Mouse (Mus musculus) cerebellum, adult 9-11 months (tissue): Measurements from ENCODE around the gene Slc25a17.

Source experiments
- DNase-seq: peaks from one replicate; pipeline ENCODE4 v3.0.0; 2022

The Slc25a17 gene

GRCm38 (mm10) chr15:81360345-81361021, at the start of gene Slc25a17:
Gene Slc25a17 (minus strand): TSS chr15:81360812.
- DNase-seq = peak; percentile 95

GRCm38 (mm10) chr15:81408199-81408598, 47.6 kb upstream of the Slc25a17 start, which contains the start of gene Dnajb7:
Gene Dnajb7 (minus strand): TSS chr15:81408299.
- DNase-seq = no peak

GRCm38 (mm10) chr15:81405008-81405407, 44.4 kb upstream of the Slc25a17 start:
- DNase-seq = no peak

- peak; percentile 95 for DNase-seq
Observed at GRCm38 (mm10) chr15:81399638-81400315, 39.2 kb upstream of the Slc25a17 start, which contains the start of the genes St13 and Xpnpep3. Gene St13 (minus strand): TSS chr15:81400077. Gene Xpnpep3 (plus strand): TSS chr15:81400138.

DNA sequence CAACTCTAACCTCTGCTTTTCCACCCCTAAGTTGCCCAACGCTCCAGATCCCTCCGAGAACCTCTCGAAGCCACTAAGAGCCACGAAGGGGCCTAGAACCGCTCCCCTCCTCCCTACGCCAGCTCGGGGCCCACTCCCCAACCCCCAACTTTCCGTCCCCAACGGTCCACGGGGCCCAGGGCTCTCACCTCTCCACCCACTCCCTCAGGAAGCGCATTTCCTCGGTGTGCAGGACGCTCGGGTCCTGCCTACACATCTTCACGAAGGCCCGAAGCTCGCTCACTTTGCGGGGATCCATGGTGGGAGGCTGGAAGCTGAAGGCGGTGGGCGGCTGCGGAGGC, 38.7 kb upstream of the Slc25a17 start:
- no peak for DNase-seq

DNA sequence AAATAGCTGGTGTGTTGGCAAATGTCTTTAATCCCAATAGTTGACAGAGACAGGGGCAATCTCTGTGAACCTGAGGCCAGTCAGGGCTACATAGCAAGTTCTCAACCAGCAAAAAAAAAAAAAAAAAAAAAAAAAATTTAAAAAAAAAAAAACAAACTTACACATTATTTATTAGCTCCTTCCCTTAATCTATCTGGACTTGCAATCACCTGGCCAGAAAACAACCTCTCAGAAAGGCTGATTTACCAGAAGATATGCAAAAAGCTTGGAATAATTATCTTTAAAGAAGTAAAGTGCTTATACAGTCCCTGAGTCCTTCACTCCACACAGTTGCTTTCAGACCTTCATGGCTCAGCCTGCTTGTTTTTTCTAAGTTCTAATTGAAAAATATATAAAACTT, 37.6 kb upstream of the Slc25a17 start:
- no peak for DNase-seq

DNA sequence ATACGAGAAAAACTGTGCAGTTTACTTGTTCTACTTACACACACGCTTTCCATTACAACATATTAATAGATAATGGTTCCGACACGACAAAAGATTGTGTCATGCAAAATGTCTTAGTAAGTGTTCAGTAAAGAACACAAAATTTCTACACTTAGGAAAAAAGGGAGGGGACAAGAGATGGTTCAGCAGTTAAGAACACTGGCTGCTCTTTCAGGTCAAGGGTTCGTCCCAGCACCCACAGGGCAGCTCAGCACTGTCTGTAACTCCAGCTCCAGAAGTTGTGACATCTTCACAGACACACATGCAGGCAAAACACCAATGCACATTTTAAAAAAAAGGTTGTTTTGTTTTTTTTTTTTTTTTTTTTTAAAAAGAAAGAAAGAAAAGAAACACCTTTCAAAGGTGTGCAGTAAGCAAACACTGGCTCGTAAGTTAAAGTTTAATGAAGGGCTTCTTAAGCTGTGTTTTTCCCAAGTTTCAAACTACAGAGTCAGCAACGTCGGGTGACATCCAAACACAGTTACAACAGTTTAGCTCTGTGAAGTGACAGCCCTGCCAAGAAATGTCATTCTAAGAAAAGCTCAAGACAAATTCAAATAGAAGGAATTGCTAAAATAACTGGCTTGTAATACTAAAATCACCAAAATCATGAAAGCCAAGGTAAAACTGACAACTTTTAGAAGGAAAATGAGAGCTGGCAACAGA, 33.8 kb upstream of the Slc25a17 start:
- no peak for DNase-seq

DNA sequence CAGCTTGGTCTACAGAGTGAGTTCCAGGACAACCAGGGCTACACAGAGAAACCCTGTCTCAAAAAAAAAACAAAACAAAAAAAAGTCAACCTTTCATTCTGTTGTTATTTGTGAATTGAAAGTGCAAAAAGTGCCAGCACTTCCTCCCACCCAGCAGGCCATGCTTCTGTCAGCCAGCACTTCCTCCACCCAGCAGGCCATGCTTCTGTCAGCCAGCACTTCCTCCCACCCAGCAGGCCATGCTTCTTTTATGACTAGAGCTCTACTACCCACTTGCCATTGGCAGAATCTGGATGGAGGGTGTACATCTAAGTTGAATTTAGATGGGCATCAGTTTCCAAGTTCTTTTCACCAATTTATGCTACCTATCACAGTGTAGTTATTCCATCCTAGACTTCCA, 32.4 kb upstream of the Slc25a17 start:
- DNase-seq = peak; percentile 31

GRCm38 (mm10) chr15:81386327-81386726, 25.7 kb upstream of the Slc25a17 start:
- no peak for DNase-seq

DNA sequence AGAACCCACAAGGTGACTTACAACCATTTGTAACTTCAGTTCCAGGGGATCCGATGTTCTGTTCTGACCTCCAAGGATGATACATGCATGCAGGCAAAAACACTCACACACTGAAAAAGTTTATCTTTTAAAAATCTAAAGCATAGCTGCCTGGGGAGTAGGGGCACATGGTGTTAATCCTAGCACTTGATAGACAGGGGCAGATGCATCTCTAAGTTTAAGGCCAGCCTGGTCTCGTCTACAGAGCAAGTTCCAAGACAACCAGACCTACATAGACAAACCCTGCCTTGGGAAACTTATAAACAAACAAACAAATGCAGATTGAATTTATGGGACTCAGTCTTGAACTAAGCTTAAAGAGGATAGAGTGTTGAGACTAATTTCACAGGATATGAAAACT, 18.2 kb upstream of the Slc25a17 start:
- no peak for DNase-seq

- DNase-seq = no peak
Observed at GRCm38 (mm10) chr15:81374621-81375020, 14.0 kb upstream of the Slc25a17 start.

GRCm38 (mm10) chr15:81370356-81370755, 9.7 kb upstream of the Slc25a17 start:
- DNase-seq = no peak

GRCm38 (mm10) chr15:81368601-81369000, 8.0 kb upstream of the Slc25a17 start:
- no peak for DNase-seq

DNA sequence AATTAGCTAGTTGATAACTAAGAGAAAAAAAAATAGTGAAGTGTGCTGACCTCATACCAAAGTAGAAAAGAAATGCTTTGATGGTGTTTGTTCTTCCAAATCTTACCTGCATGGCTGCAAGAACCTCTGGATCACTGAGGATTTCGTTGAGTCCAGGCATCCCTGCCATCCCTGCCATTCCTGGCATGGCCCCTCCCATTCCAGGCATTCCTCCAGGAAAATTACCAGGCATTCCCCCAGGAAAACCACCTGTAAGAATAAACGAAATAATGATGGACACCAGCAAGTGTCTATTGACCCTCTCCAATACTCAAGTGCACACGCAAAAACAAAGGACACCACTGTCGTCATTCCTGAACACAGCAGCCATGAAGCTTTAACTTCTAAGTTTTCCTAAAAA, 5.6 kb upstream of the Slc25a17 start:
- no peak for DNase-seq

- no peak for DNase-seq
Observed at GRCm38 (mm10) chr15:81365246-81365645, 4.6 kb upstream of the Slc25a17 start.

DNA sequence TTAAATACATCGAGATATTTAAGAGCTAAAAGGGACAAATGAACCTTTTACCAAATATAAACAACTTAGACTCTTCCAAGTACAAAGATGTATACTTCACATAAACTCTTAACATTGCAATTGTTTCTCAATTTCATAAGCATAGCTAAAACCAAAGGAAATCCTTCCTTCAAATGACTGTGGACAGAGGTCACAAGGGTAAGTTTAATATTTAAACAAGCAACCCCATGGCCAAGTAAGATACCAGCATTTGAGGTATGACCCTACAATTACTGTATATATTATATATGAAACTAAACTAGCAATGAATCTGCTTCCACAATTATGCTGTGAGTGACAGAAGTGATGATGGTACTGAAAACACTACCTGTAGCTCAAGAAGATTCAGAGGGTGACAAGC, 3.7 kb upstream of the Slc25a17 start:
- no peak for DNase-seq

GRCm38 (mm10) chr15:81362501-81362900, 1.9 kb upstream of the Slc25a17 start:
- no peak for DNase-seq

DNA sequence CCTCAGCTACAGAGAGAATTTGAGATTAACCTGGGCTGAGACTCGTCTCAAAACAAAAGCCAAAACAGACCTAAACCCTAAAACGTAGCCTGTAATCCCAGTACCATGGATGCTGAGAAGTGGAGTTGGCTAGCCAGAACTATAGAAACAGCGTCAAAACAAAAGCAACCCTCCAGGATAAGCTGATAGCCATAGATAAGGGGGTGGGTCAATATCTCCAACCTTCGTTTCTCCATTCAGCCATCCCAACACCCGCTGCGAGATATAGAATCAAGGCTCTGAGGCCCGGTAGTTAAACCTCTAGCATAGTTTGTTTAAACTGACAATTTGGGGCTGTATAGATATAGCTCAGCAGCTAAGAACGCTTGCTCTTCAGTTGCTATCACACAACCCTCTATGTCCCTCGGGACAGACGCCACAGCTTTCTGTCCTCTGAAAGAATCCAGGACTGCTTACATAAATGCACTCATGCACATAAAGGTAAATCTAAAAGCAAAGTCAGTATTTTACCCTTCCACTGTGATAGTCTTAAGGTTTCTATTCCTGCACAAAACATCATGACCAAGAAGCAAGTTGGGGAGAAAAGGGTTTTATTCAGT, 904 bp upstream of the Slc25a17 start:
- DNase-seq = no peak

- no peak for DNase-seq
Observed at GRCm38 (mm10) chr15:81361022-81361404, 401 bp upstream of the Slc25a17 start.

DNA sequence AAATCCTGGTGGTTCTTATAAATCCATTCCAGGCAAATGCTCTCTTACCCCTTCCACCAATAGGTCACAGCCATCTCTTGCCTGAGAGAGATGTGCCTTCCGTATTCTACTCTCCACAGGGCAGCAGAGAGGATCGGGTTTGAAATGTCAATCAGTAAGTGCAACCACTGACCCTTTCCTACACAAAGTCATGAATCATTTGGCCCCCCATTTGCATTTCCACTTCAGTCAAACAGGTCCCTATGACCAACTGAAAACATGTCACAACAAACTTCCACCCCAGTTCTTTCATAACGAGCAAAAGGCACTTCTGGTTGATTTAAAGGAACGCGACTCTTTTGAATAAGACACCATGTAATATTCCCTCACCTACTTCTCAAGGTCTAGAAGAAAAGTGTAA, 1.2 kb downstream of the Slc25a17 start:
- no peak for DNase-seq

- no peak for DNase-seq
Observed at GRCm38 (mm10) chr15:81358943-81359342, 1.7 kb downstream of the Slc25a17 start.

- no peak for DNase-seq
Observed at GRCm38 (mm10) chr15:81356946-81357345, 3.7 kb downstream of the Slc25a17 start.

- DNase-seq = no peak
Observed at GRCm38 (mm10) chr15:81355146-81355761, 5.4 kb downstream of the Slc25a17 start.
